Mouse (Mus musculus): ENCODE results near the gene Gm2016. TPM values are rescaled to one million over a fixed set of nuclear protein-coding genes. Genes with fewer than 3 reads are reported as not detected.
"Not testable (repeated sequence)": the region's sequence is repeated elsewhere in the genome, so short reads cannot be mapped to it uniquely, and the experiment has no call there.

The Gm2016 gene
- total RNA-seq (2021): not detected
- long read RNA-seq, experiment 1: 0 reads
- long read RNA-seq, experiment 2: 0 reads

- not testable (repeated sequence) for DNase-seq (ENCODE audit: low spot score in 2 of 2)
Measured at GRCm38 (mm10) chr12:87873772-87874171, at the start of gene Gm2016. TSS of gene Gm2016 (plus strand) at chr12:87874072.

- DNase-seq (ENCODE audit: low spot score in 2 of 2): not testable (repeated sequence)
Measured at GRCm38 (mm10) chr12:87842239-87842638, 31.6 kb upstream of the Gm2016 start, which contains the start of gene Gm2001. TSS of gene Gm2001 (minus strand) at chr12:87842339.

GRCm38 (mm10) chr12:87850657-87851056 is 23.2 kb upstream of the Gm2016 start:
- not testable (repeated sequence) for DNase-seq (ENCODE audit: low spot score in 2 of 2)

GRCm38 (mm10) chr12:87856067-87856466 is 17.8 kb upstream of the Gm2016 start:
- not testable (repeated sequence) for DNase-seq (ENCODE audit: low spot score in 2 of 2)

- peak; percentile 13 to 21 for DNase-seq (ENCODE audit: low spot score in 2 of 2)
Measured at GRCm38 (mm10) chr12:87861740-87862692, 11.9 kb upstream of the Gm2016 start.

GRCm38 (mm10) chr12:87863638-87864037 is 10.2 kb upstream of the Gm2016 start:
- DNase-seq (ENCODE audit: low spot score in 2 of 2): not testable (repeated sequence)

GRCm38 (mm10) chr12:87864048-87864447 is 9.8 kb upstream of the Gm2016 start:
- DNase-seq (ENCODE audit: low spot score in 2 of 2): not testable (repeated sequence)

GRCm38 (mm10) chr12:87895070-87895469 is 21.2 kb downstream of the Gm2016 start, which contains the start of gene Gm2022:
TSS of gene Gm2022 (plus strand) at chr12:87895370.
- not testable (repeated sequence) for DNase-seq (ENCODE audit: low spot score in 2 of 2)

- not testable (repeated sequence) for DNase-seq (ENCODE audit: low spot score in 2 of 2)
Measured at GRCm38 (mm10) chr12:87919721-87920120, 45.8 kb downstream of the Gm2016 start, which contains the start of gene Gm2035. TSS of gene Gm2035 (minus strand) at chr12:87919857.

Other genes with a start within 250 kb of the Gm2016 start
- not detected for gene Gm16381, start 229.5 kb upstream of the Gm2016 start, total RNA-seq (2021)
- gene Gm21319, start 98.3 kb upstream of the Gm2016 start, total RNA-seq (2021): not detected
- gene Gm21936, start 78.6 kb upstream of the Gm2016 start, total RNA-seq (2021): not detected
- gene BB287469, start 57.5 kb upstream of the Gm2016 start, total RNA-seq (2021): not detected
- not detected for gene Gm2001, start 31.7 kb upstream of the Gm2016 start, total RNA-seq (2021)
- gene Gm2022, start 21.3 kb downstream of the Gm2016 start, total RNA-seq (2021): not detected
- gene Gm2035, start 45.8 kb downstream of the Gm2016 start, total RNA-seq (2021): not detected
- gene Gm2042, start 80.0 kb downstream of the Gm2016 start, total RNA-seq (2021): not detected
- not detected for gene Gm2075, start 137.8 kb downstream of the Gm2016 start, total RNA-seq (2021)
- not detected for gene Gm6803, start 144.7 kb downstream of the Gm2016 start, total RNA-seq (2021)
- gene Gm2056, start 152.9 kb downstream of the Gm2016 start, total RNA-seq (2021): not detected
- not detected for gene Gm16368, start 209.6 kb downstream of the Gm2016 start, total RNA-seq (2021)

All from gastrocnemius, postnatal 4 days (tissue).